ENCODE assay signal across 16 mouse cellular contexts in the genomic region with DNA sequence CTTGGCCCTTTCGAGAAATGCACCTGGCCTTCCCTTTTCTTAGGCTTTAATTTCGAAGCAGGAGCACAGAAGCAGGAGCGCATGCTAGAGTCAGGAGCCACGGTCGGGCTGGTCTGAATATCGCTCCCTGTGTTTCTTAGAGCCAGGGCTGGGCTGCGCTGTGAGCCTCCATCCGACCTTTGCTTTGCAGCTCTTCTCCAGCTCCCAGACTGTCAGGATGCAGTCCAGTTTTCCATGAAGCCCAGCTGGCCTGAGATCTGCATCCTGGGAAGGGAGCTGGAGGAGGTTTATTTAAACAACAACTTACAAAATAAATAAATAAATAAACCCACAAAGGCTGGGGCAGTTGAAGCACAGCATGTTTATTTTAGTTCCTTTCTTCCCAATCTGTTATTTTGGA.
DNase-seq lines count a peak whose midpoint lies in the region; ATAC-seq lines count a peak whose summit lies in the region.
"Had no signal": no experiment of that assay in that cellular context is flagged by ENCODE, and none has a peak within 500 bp of the region (broad histone marks: within the 10 kb centered on the region; RNA-seq: fewer than 3 reads in every experiment).

No protein-coding gene starts in this region.

- no peak for ATAC-seq in embryonic facial prominence, embryonic 11.5 days (replicated peaks; ENCODE audit: insufficient number of reproducible peaks, low FRiP score, low TSS enrichment, low read depth)
- ATAC-seq in kidney, embryonic 16.5 days (ENCODE audit: low FRiP score, low TSS enrichment), result no peak
- ATAC-seq: activated CD4-positive, CD25-positive, alpha-beta regulatory T cell, adult 4 months; forebrain, embryonic 15.5 days; liver, embryonic 12.5 days had no signal

- no peak overlapping the region for H3K4me2 ChIP-seq in embryonic facial prominence, embryonic 11.5 days (ENCODE audit: low read depth, low read length)
- H3K4me2 ChIP-seq in kidney, embryonic 16.5 days (replicated peaks; ENCODE audit: low read depth, low read length), result no peak overlapping the region
- H3K4me2 ChIP-seq: forebrain, embryonic 15.5 days; liver, embryonic 12.5 days; midbrain, embryonic 12.5 days had no signal

- no peaks in the 10 kb centered on the region for H3K27me3 ChIP-seq in embryonic facial prominence, embryonic 11.5 days (ENCODE audit: control insufficient read depth, insufficient read depth, low read length)
- 0 out of 2 replicates have a peak, but pooled peaks cover 4% of the 10 kb centered on the region for H3K27me3 ChIP-seq in embryonic facial prominence, embryonic 10.5 days (replicated peaks; ENCODE audit: low read depth, poor library complexity, severe bottlenecking)
- no peaks in the 10 kb centered on the region for H3K27me3 ChIP-seq in kidney, embryonic 16.5 days (ENCODE audit: insufficient read depth, low read length)
- H3K27me3 ChIP-seq: liver, embryonic 12.5 days; midbrain, embryonic 12.5 days had no signal

- no peak overlapping the region for H3K27ac ChIP-seq in embryonic facial prominence, embryonic 11.5 days (replicated peaks; ENCODE audit: low read depth, low read length)
- H3K27ac ChIP-seq in embryonic facial prominence, embryonic 10.5 days (replicated peaks), result no peak overlapping the region
- no peak overlapping the region for H3K27ac ChIP-seq in kidney, embryonic 16.5 days (ENCODE audit: low read length)
- H3K27ac ChIP-seq: forebrain, embryonic 15.5 days; limb, embryonic 10.5 days; liver, embryonic 12.5 days; macrophage; midbrain, embryonic 12.5 days had no signal

- H3K9ac ChIP-seq in embryonic facial prominence, embryonic 11.5 days (replicated peaks; ENCODE audit: low read length), result peak overlapping the region; percentile 22; the same call in 1 of the 2 replicates
- no peak overlapping the region for H3K9ac ChIP-seq in kidney, embryonic 16.5 days (replicated peaks; ENCODE audit: low read length)
- H3K9ac ChIP-seq: forebrain, embryonic 15.5 days; liver, embryonic 12.5 days; midbrain, embryonic 12.5 days had no signal

- H3K9me3 ChIP-seq in embryonic facial prominence, embryonic 11.5 days (replicated peaks; ENCODE audit: control insufficient read depth, low read length), result no peaks in the 10 kb centered on the region
- H3K9me3 ChIP-seq in embryonic facial prominence, embryonic 10.5 days, result no peaks in the 10 kb centered on the region
- H3K9me3 ChIP-seq in kidney, embryonic 16.5 days (ENCODE audit: low read length), result no peaks in the 10 kb centered on the region
- H3K9me3 ChIP-seq: forebrain, embryonic 15.5 days; limb, embryonic 10.5 days; liver, embryonic 12.5 days; midbrain, embryonic 12.5 days had no signal

- H3K4me3 ChIP-seq in embryonic facial prominence, embryonic 11.5 days (ENCODE audit: low read depth, low read length), result no peak overlapping the region
- H3K4me3 ChIP-seq in embryonic facial prominence, embryonic 10.5 days, result no peak overlapping the region
- no peak overlapping the region for H3K4me3 ChIP-seq in kidney, embryonic 16.5 days (ENCODE audit: low read length)
- H3K4me3 ChIP-seq: forebrain, embryonic 15.5 days; limb, embryonic 10.5 days; liver, embryonic 12.5 days; midbrain, embryonic 12.5 days had no signal

- H3K4me1 ChIP-seq in embryonic facial prominence, embryonic 11.5 days (ENCODE audit: control insufficient read depth, insufficient read depth, low read length), result no peaks in the 10 kb centered on the region
- H3K4me1 ChIP-seq in embryonic facial prominence, embryonic 10.5 days, result peaks cover 16% of the 10 kb centered on the region
- no peaks in the 10 kb centered on the region for H3K4me1 ChIP-seq in kidney, embryonic 16.5 days (ENCODE audit: insufficient read depth, low read length)
- H3K4me1 ChIP-seq: forebrain, embryonic 15.5 days; liver, embryonic 12.5 days; midbrain, embryonic 12.5 days had no signal

- WGBS in embryonic facial prominence, embryonic 11.5 days, result 45% methylated on average over 8 of the region's 8 CpGs
- WGBS in embryonic facial prominence, embryonic 10.5 days, result 57% methylated on average over 8 of the region's 8 CpGs
- 54% methylated on average over 8 of the region's 8 CpGs for WGBS in kidney, embryonic 16.5 days

- no peaks in the 10 kb centered on the region for H3K36me3 ChIP-seq in embryonic facial prominence, embryonic 11.5 days (replicated peaks; ENCODE audit: control insufficient read depth, insufficient read depth, low read depth, low read length)
- 0 out of 2 replicates have a peak, but pooled peaks cover 4% of the 10 kb centered on the region for H3K36me3 ChIP-seq in embryonic facial prominence, embryonic 10.5 days (replicated peaks)
- no peaks in the 10 kb centered on the region for H3K36me3 ChIP-seq in kidney, embryonic 16.5 days (ENCODE audit: insufficient read depth, low read length)
- H3K36me3 ChIP-seq: forebrain, embryonic 15.5 days; limb, embryonic 10.5 days; liver, embryonic 12.5 days; midbrain, embryonic 12.5 days had no signal

- intact Hi-C loops in heart, postnatal 25 days (cut with DNase I), result no loop called here

- no peak for DNase-seq in embryonic facial prominence, embryonic 11.5 days (ENCODE audit: low spot score)
- no peak for DNase-seq in embryonic facial prominence, embryonic 10.5 days (ENCODE audit: low spot score)
- peak; percentile 49 to 58 for DNase-seq in kidney, postnatal 4 days
- peak; percentile 17 for DNase-seq in gastrocnemius, adult 18-20 months (ENCODE audit: low spot score)
- DNase-seq in heart, postnatal 25 days (ENCODE audit: low spot score), result peak; percentile 31
- DNase-seq in frontal cortex, postnatal 14 days (ENCODE audit: low spot score in 2 of 2), result no peak
- DNase-seq in left cerebral cortex, adult 8-10 months (ENCODE audit: low spot score in 2 of 2), result no peak
- DNase-seq: layer of hippocampus, postnatal 36 days; thymus, postnatal 36 days had no signal

Comparison
In these comparisons a context has a peak if more than half of its experiments do, and no peak if none do; other contexts are left out.
1. DNase-seq: peak in kidney, postnatal 4 days (2 of 2), gastrocnemius, adult 18-20 months (single experiment) and heart, postnatal 25 days (single experiment); none in embryonic facial prominence, embryonic 11.5 days (single experiment), embryonic facial prominence, embryonic 10.5 days (single experiment), frontal cortex, postnatal 14 days (0 of 2) and left cerebral cortex, adult 8-10 months (0 of 2).